Mouse (Mus musculus): ENCODE results near the gene Cyp2f2. TPM values are rescaled to one million over a fixed set of nuclear protein-coding genes. Genes with fewer than 3 reads are reported as not detected.

The Cyp2f2 gene
- polyA plus RNA-seq, 1 experiment, result not detected

DNA sequence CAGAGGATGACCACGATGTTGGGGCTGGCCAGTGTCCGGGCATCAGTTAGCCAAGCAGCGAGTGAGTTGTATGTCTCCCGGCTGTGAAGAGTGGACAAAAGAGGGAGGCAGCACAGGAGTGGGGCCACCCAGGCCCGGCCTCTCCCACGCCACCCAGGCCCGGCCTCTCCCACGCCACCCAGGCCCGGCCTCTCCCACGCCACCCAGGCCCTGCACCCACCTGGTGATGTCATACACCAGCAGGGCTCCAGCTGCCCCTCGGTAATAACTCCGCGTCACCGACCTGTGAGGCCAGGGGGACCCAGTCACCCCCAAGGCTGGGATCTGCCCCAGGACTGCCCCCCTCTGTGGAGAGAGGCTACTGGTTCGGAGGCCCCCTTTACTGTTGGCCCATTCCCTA lies 54.8 kb downstream of the Cyp2f2 start:
- no peak for TF ChIP-seq POLR2A (IDR thresholded peaks at IDR 0.05; ENCODE audit: borderline replicate concordance, low read depth, low read length)
- Histone ChIP-seq H3K4me3 (ENCODE audit: insufficient read depth, low read length) (no peak overlapping the region), H3K4me1 (ENCODE audit: control insufficient read depth, insufficient read depth, low read length) (peaks cover 7% of the 10 kb centered on the region), H3K27ac (ENCODE audit: insufficient read depth, low read depth, low read length) (no peak overlapping the region)

DNA sequence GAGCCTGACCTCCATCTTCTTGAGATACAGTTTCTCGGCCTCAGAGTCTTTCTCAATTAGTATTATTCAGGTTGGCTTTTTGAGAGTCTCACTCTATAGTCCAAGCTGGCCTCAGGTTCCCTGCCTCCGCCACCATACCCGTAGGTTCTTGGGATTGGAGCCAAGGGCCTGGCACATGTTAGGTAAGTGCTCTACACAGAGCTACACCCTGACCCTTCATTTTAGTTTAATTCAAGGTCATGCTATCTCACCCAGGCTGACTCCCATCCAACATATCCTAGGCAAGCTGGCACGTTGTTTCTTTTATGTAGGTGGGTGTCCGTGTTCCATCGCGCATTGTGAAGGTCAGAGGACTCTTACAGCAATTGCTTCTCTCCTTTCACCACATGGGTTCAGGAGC lies 55.2 kb downstream of the Cyp2f2 start:
- Histone ChIP-seq H3K4me3 (ENCODE audit: insufficient read depth, low read length) (no peak overlapping the region), H3K27ac (ENCODE audit: insufficient read depth, low read depth, low read length) (no peak overlapping the region), H3K4me1 (ENCODE audit: control insufficient read depth, insufficient read depth, low read length) (peaks cover 9% of the 10 kb centered on the region)
- no peak for TF ChIP-seq CTCF (IDR thresholded peaks at IDR 0.05; ENCODE audit: low read depth, low read length)
- TF ChIP-seq POLR2A (IDR thresholded peaks at IDR 0.05; ENCODE audit: borderline replicate concordance, low read depth, low read length), result no peak

DNA sequence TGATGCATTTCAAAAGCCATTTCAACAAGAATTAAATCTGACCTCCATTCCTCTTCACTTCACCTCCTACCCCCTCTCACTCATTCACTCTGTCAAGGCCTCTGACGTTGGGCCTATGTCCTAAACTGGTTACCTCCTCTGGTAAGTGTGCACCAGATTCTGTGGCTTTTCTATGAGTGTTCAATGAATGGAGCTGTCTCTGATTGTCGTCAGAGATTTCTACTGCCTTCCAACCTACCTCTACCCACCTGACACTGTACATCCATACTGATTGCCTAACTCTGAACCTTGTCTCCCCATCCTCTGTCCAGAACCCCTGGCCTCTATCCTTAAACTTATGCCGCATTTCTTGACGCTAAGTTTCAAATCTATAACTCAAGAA lies 58.2 kb downstream of the Cyp2f2 start:
- TF ChIP-seq CTCF (IDR thresholded peaks at IDR 0.05; ENCODE audit: low read depth, low read length), result no peak
- no peak for TF ChIP-seq POLR2A (IDR thresholded peaks at IDR 0.05; ENCODE audit: borderline replicate concordance, low read depth, low read length)
- Histone ChIP-seq H3K4me1 (ENCODE audit: control insufficient read depth, insufficient read depth, low read length) (peaks cover 9% of the 10 kb centered on the region), H3K27ac (ENCODE audit: insufficient read depth, low read depth, low read length) (peak overlapping the region; percentile 82), H3K4me3 (ENCODE audit: insufficient read depth, low read length) (peak overlapping the region; percentile 74)

DNA sequence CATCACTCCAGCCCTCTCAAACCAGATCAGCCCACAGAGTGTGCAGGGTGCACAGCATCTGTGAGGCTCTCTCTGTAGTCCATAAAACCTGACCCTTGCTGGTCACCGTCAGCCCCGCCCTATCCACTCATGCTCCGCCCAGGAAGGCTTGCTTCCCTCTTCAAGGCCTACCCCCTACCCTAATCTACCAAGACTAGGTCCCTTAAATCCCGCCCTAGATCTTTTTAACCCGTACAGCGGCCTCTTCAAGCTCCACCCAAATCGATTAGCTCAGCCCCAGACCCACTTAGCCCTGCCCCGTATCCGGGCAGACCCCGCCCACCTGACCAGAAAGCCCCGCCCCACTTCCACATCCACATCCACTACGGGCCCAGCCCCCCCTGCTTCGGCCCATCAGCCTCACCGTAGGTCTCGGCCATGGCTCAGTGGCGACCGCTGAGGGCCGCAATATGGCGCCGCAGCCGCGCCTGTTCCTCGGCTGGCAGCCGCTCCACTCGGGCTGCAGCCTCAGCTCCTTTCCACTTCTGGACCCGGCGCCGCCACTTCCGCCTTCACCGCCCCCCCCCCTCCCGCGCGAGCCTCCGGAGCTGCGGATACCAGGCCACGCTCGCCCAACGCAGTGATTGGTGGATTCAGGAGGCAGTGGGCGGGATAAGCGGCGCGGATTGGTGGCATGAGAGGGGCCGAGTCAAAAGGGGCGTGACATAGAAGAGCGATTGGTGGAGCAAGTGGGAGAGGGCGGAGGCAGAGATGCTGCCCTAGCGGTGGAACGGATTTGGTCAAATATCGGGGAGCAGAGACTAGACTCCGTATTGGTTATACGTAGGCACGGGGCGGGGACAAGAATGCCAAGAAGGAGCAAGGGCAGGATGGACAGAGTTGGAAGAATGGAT lies 58.9 kb downstream of the Cyp2f2 start, which contains the start of gene Rab4b:
TSS of gene Rab4b (minus strand) at position 573 of the 893 bp plus-strand sequence.
- Histone ChIP-seq H3K27ac (ENCODE audit: insufficient read depth, low read depth, low read length) (peak within 1 kb of the TSS; percentile 82), H3K4me3 (ENCODE audit: insufficient read depth, low read length) (peak within 1 kb of the TSS; percentile 74), H3K4me1 (ENCODE audit: control insufficient read depth, insufficient read depth, low read length) (peaks cover 9% of the 10 kb centered on the region)
- TF ChIP-seq CTCF (IDR thresholded peaks at IDR 0.05; ENCODE audit: low read depth, low read length), result no peak
- no peak for TF ChIP-seq POLR2A (IDR thresholded peaks at IDR 0.05; ENCODE audit: borderline replicate concordance, low read depth, low read length)

DNA sequence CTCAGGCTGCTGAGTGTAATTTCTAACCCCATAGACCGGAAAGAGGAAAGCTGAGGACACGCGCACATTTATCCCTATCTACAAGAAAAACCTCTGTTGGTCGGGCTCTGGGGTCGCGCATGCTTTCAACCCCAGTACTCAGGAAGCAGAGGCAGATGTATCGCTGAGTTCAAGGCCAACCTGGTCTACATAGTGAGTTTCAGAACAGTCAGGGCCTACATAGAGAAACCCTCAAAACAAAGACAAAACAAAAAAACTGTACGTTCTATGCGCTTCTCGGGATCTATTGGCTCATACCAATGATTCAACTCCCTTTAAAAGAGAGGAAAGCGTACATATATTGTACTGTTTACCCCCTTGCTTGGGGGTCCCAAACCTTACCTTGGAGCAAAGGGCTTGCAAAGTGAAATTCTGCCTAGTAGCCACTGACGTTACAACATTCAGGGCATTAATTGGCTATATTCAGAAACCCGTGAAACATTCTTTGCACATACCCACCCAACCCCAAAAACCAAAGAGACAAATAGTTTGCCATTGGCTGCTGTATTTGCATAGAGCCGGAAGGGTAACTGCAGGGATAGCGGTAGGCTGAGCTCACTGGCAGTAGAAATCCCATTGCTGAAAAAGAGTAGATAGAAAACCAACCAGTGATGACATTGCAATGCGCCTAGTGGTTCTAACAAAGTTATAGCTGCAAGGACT lies 59.7 kb downstream of the Cyp2f2 start:
- Histone ChIP-seq H3K4me1 (ENCODE audit: control insufficient read depth, insufficient read depth, low read length) (peaks cover 9% of the 10 kb centered on the region), H3K4me3 (ENCODE audit: insufficient read depth, low read length) (peak overlapping the region; percentile 53), H3K27ac (ENCODE audit: insufficient read depth, low read depth, low read length) (peak overlapping the region; percentile 42)
- TF ChIP-seq POLR2A (IDR thresholded peaks at IDR 0.05; ENCODE audit: borderline replicate concordance, low read depth, low read length) (no peak), CTCF (IDR thresholded peaks at IDR 0.05; ENCODE audit: low read depth, low read length) (no peak)

DNA sequence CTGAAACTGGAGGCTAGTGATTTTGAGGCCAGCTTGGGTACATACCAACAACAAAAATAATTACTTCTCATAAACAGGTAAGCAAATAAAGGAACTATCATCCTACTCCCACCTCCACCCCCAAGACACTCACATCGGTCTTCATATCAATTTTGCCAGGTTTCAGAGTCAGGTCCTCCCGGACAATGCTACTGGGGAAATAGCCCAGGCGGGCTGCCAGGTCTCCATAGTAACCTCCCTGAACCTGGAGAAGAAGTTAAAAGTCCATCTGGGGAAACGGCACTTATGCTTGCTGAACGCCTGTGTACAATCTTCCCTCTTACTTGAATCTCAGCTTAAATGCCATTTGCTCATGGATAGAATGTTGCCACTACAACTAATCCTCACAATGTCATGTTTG lies 60.3 kb downstream of the Cyp2f2 start:
- peaks cover 9% of the 10 kb centered on the region for H3K4me1 ChIP-seq (ENCODE audit: control insufficient read depth, insufficient read depth, low read length)
- H3K4me3 ChIP-seq (ENCODE audit: insufficient read depth, low read length), result no peak overlapping the region
- H3K27ac ChIP-seq (ENCODE audit: insufficient read depth, low read depth, low read length), result no peak overlapping the region
- no peak for TF ChIP-seq CTCF (IDR thresholded peaks at IDR 0.05; ENCODE audit: low read depth, low read length)
- no peak for TF ChIP-seq POLR2A (IDR thresholded peaks at IDR 0.05; ENCODE audit: borderline replicate concordance, low read depth, low read length)

DNA sequence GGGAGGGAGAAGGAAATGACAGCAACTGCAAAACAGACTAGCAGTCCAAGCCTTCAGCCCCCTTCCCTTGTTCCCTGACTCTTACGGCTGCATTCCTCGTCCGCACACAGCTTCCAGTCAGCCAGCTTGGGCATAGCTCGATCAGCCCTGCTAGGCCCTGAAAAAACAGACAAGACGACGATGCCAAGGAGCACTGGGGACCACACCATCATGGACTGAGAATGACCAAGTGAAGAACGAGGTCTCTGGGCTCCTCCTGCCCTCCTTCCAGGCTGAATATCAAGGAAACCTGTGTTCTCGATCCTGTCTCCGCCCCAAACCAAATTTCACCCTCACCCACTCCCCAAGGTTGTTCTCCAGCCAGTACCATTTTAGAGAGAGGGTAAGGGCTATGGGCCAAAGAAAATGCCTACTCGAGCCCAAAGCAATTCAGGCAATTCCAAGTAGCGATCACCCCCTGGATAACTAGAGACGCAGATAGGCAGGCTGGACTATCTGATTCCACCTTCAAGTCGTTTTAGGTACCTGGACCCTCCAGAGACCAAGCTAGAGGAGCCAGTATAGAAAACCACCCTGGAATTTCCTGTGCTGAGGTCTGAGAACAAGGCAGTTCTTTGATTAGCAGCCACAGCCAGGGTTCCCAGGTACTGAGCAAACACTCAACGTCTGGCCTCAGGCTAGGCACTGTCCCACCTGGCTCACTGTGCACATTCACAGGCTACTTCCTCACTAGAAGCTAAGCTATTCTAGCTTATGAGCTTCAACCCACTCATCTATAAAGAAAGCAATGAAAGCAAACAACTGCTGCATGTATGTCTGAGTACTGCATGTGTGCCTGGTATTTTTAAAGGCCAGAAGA lies 61.4 kb downstream of the Cyp2f2 start, which contains the start of the genes Gm21983 and Mia:
TSS of gene Gm21983 (minus strand) at position 250 of the 859 bp plus-strand sequence.
TSS of gene Mia (minus strand) at position 321 of the 859 bp plus-strand sequence.
- TF ChIP-seq CTCF (IDR thresholded peaks at IDR 0.05; ENCODE audit: low read depth, low read length) (no peak), POLR2A (IDR thresholded peaks at IDR 0.05; ENCODE audit: borderline replicate concordance, low read depth, low read length) (no peak)
- Histone ChIP-seq H3K4me3 (ENCODE audit: insufficient read depth, low read length) (no peak within 1 kb of the TSS), H3K4me1 (ENCODE audit: control insufficient read depth, insufficient read depth, low read length) (peaks cover 9% of the 10 kb centered on the region), H3K27ac (ENCODE audit: insufficient read depth, low read depth, low read length) (no peak within 1 kb of the TSS)

DNA sequence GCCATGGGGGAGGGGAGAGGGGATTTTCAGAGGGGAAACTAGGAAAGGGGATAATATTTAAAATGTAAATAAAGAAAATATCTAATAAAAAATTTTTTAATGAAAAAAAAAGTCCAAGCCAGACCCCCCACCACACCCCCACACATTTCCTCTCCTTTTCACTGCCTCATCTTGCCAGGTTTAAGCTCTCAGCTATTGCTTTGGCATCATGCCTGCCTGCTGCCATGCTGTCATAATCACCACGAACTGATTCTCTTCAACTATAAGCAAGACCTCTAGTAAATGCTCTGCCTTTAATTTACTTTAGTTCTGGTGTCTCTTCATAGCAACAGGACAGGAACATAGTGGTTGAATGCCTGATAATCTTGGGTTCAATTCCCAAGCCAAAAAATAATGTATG lies 62.8 kb downstream of the Cyp2f2 start:
- Histone ChIP-seq H3K4me1 (ENCODE audit: control insufficient read depth, insufficient read depth, low read length) (peaks cover 9% of the 10 kb centered on the region), H3K4me3 (ENCODE audit: insufficient read depth, low read length) (no peak overlapping the region), H3K27ac (ENCODE audit: insufficient read depth, low read depth, low read length) (no peak overlapping the region)
- TF ChIP-seq POLR2A (IDR thresholded peaks at IDR 0.05; ENCODE audit: borderline replicate concordance, low read depth, low read length), result no peak
- no peak for TF ChIP-seq CTCF (IDR thresholded peaks at IDR 0.05; ENCODE audit: low read depth, low read length)

Other genes starting within 250 kb of the Cyp2f2 start
- 0.23 TPM in 1 of 2 replicates, not detected in the other for gene Cyp2a22, start 180.5 kb upstream of the Cyp2f2 start, polyA plus RNA-seq (2012; ENCODE audit: insufficient read depth, insufficient read length, missing spikeins)
- not detected in 2 replicates for gene Cyp2a12, start 90.8 kb upstream of the Cyp2f2 start, polyA plus RNA-seq (2012; ENCODE audit: insufficient read depth, insufficient read length, missing spikeins)
- gene Cyp2t4, start 33.8 kb downstream of the Cyp2f2 start, polyA plus RNA-seq (2012; ENCODE audit: insufficient read depth, insufficient read length, missing spikeins), result not detected in 2 replicates
- gene Egln2, start 46.9 kb downstream of the Cyp2f2 start, polyA plus RNA-seq (2012; ENCODE audit: insufficient read depth, insufficient read length, missing spikeins), result 30.8 and 31.9 TPM in 2 replicates
- 65.0 and 66.6 TPM in 2 replicates for gene Rab4b, start 59.0 kb downstream of the Cyp2f2 start, polyA plus RNA-seq (2012; ENCODE audit: insufficient read depth, insufficient read length, missing spikeins)
- gene Gm21983, start 61.2 kb downstream of the Cyp2f2 start, polyA plus RNA-seq (2012; ENCODE audit: insufficient read depth, insufficient read length, missing spikeins), result not detected in 2 replicates
- not detected in 2 replicates for gene Mia, start 61.2 kb downstream of the Cyp2f2 start, polyA plus RNA-seq (2012; ENCODE audit: insufficient read depth, insufficient read length, missing spikeins)
- gene BC024978, start 75.9 kb downstream of the Cyp2f2 start, polyA plus RNA-seq (2012; ENCODE audit: insufficient read depth, insufficient read length, missing spikeins), result 4.0 and 5.0 TPM in 2 replicates
- gene Snrpa, start 76.4 kb downstream of the Cyp2f2 start, polyA plus RNA-seq (2012; ENCODE audit: insufficient read depth, insufficient read length, missing spikeins), result 52.0 and 63.3 TPM in 2 replicates
- 6.1 and 7.1 TPM in 2 replicates for gene Itpkc, start 108.8 kb downstream of the Cyp2f2 start, polyA plus RNA-seq (2012; ENCODE audit: insufficient read depth, insufficient read length, missing spikeins)
- 21.7 and 22.6 TPM in 2 replicates for gene Coq8b, start 113.1 kb downstream of the Cyp2f2 start, polyA plus RNA-seq (2012; ENCODE audit: insufficient read depth, insufficient read length, missing spikeins)
- 6.2 and 7.6 TPM in 2 replicates for gene Numbl, start 138.5 kb downstream of the Cyp2f2 start, polyA plus RNA-seq (2012; ENCODE audit: insufficient read depth, insufficient read length, missing spikeins)
- 0.84 TPM in 1 of 2 replicates, not detected in the other for gene Ltbp4, start 217.8 kb downstream of the Cyp2f2 start, polyA plus RNA-seq (2012; ENCODE audit: insufficient read depth, insufficient read length, missing spikeins)
- gene Shkbp1, start 236.1 kb downstream of the Cyp2f2 start, polyA plus RNA-seq (2012; ENCODE audit: insufficient read depth, insufficient read length, missing spikeins), result 51.0 and 60.8 TPM in 2 replicates
- gene Gm20479, start 237.5 kb downstream of the Cyp2f2 start, polyA plus RNA-seq (2012; ENCODE audit: insufficient read depth, insufficient read length, missing spikeins), result 10.4 TPM in 1 of 2 replicates, not detected in the other

All from bone marrow macrophage, adult 2 months (primary cell).